Mouse (Mus musculus) embryonic facial prominence, embryonic 13.5 days (tissue): ENCODE data around the gene Cux2. TPM values are rescaled to one million over a fixed set of nuclear protein-coding genes. Genes with fewer than 3 reads are reported as not detected.

Experiments
- ATAC-seq: fragments of 200-750 bp; cut with Nextera tagmentation; 2 replicates; pipeline ENCODE4 v1.8.0; 2017; ENCODE audit warnings: low read depth; ENCODE audit not compliant: insufficient number of reproducible peaks, insufficient read depth, low FRiP score, low TSS enrichment
- H3K27ac ChIP-seq: fragments of 300-500 bp; sonication (generic); 2 replicates; pipeline ENCODE4 v1.5.1; 2015; ENCODE audit warnings: moderate library complexity, mild to moderate bottlenecking, inconsistent platforms
- H3K27me3 ChIP-seq: fragments of 300-500 bp; sonication (generic); 2 replicates; pipeline ENCODE4 v1.6.1; 2015; ENCODE audit warnings: mild to moderate bottlenecking, inconsistent platforms
- H3K36me3 ChIP-seq: fragments of 300-500 bp; sonication (generic); 2 replicates; pipeline ENCODE4 v1.6.1; 2015; ENCODE audit warnings: mild to moderate bottlenecking, inconsistent platforms
- H3K4me1 ChIP-seq: fragments of 300-500 bp; sonication (generic); 2 replicates; pipeline ENCODE4 v1.6.1; 2015; ENCODE audit warnings: inconsistent platforms
- H3K4me2 ChIP-seq: fragments of 300-500 bp; sonication (generic); 2 replicates; pipeline ENCODE4 v1.6.1; 2015; ENCODE audit warnings: moderate library complexity, mild to moderate bottlenecking, inconsistent platforms
- H3K4me3 ChIP-seq: fragments of 300-500 bp; sonication (generic); 2 replicates; pipeline ENCODE4 v1.5.1; 2015; ENCODE audit warnings: mild to moderate bottlenecking, inconsistent platforms
- H3K9ac ChIP-seq: fragments of 300-500 bp; sonication (generic); 2 replicates; pipeline ENCODE4 v1.6.1; 2015; ENCODE audit warnings: mild to moderate bottlenecking, inconsistent platforms
- H3K9me3 ChIP-seq: fragments of 300-500 bp; sonication (generic); 2 replicates; pipeline ENCODE4 v1.6.1; 2016; ENCODE audit warnings: inconsistent platforms
- WGBS: fragments of 180-500 bp; shearing (Covaris S2); methylation state at CpG from one replicate; pipeline ENCODE4 v1.1.7; 2015; ENCODE audit warnings: mixed read lengths; 5-methylcytosine and 5-hydroxymethylcytosine counted together
- polyA plus RNA-seq: library from polyadenylated mRNA; unstranded; fragments of >200 nt; fragmentation: Nextera tagmentation; extraction: Ambion mirVana; gene quantifications from 2 replicates; pipeline ENCODE4 v1.2.1, GENCODE M21; 2015

The Cux2 gene
- polyA plus RNA-seq, 1 experiment from 2014 or later = 4.0 TPM

DNA sequence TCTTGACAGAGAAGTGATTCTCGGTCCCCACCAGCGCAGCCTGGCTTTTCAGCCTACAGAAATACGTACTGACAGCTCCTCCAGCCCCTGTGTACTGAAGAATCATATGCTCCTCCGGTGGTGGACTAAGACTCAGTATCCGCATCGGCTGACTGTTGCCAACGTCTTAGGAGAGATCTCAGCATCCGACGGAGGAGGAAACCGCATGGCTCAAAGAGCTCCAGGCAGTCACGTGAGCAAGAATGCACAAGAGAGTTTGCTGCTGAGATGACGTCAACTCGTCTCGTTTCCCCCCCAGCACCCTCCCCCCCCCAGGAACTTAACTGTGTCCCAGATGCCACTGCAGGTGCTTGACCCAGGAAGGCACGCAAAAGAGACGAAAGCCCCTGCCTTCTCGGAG is 34.8 kb downstream of the Cux2 start:
- Histone ChIP-seq H3K27ac (no peak overlapping the region), H3K9me3 (no peaks in the 10 kb centered on the region), H3K4me3 (no peak overlapping the region), H3K4me1 (peaks cover 13% of the 10 kb centered on the region), H3K36me3 (no peaks in the 10 kb centered on the region), H3K9ac (no peak overlapping the region), H3K27me3 (no peaks in the 10 kb centered on the region), H3K4me2 (no peak overlapping the region)
- ATAC-seq = no peak
- 61% methylated on average over 17 of the region's 17 CpGs for WGBS

DNA sequence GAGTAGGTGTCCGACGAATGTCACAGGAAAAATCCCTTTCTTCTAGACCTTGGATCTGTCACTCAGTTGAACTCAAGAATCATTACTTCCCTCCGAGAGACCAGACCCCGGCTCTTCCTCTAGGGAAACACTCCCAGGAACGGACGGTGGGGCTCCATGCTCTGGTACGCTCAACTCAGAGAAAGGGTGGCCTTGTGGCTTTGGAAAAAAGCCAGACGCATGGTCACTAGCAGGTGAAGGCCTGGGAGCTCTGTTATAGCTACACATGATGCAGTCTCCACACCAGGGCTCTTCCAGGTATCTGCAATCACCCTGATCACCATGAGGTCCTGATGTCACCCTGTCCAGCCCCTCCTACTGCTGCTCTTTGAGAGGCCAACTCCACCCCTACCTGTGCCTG is 35.2 kb downstream of the Cux2 start:
- Histone ChIP-seq H3K27me3 (no peaks in the 10 kb centered on the region), H3K4me3 (no peak overlapping the region), H3K36me3 (no peaks in the 10 kb centered on the region), H3K4me1 (peaks cover 13% of the 10 kb centered on the region), H3K27ac (no peak overlapping the region), H3K9ac (no peak overlapping the region), H3K9me3 (no peaks in the 10 kb centered on the region), H3K4me2 (no peak overlapping the region)
- ATAC-seq = no peak
- WGBS = 90% methylated on average over 8 of the region's 8 CpGs

DNA sequence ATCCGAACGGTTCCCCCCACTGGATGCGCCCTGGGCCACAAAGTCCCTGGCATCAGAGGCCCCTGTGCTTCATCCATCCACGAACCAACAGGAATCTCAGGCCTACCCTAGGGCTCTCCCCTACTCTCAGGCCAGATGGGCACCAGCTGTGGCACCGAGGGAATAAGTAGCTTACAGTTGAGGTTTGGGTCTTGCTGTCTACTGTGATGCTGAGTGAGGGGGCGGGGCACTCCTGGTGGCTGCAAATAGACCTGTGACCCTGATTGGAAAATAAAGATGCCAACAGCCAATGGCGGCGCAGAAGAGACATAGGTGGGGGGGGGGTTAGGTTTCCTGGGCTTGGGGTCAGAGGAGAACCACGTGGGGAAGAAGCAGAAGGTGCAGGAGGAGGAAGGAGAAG is 38.6 kb downstream of the Cux2 start:
- H3K27me3 ChIP-seq = no peaks in the 10 kb centered on the region
- H3K9me3 ChIP-seq = peaks cover 6% of the 10 kb centered on the region; the same call in 1 of the 2 replicates
- H3K4me1 ChIP-seq = no peaks in the 10 kb centered on the region
- no peak overlapping the region for H3K27ac ChIP-seq
- H3K4me3 ChIP-seq = no peak overlapping the region
- ATAC-seq = no peak
- H3K4me2 ChIP-seq = no peak overlapping the region
- 25% methylated on average over 9 of the region's 9 CpGs for WGBS
- no peaks in the 10 kb centered on the region for H3K36me3 ChIP-seq
- H3K9ac ChIP-seq = no peak overlapping the region

DNA sequence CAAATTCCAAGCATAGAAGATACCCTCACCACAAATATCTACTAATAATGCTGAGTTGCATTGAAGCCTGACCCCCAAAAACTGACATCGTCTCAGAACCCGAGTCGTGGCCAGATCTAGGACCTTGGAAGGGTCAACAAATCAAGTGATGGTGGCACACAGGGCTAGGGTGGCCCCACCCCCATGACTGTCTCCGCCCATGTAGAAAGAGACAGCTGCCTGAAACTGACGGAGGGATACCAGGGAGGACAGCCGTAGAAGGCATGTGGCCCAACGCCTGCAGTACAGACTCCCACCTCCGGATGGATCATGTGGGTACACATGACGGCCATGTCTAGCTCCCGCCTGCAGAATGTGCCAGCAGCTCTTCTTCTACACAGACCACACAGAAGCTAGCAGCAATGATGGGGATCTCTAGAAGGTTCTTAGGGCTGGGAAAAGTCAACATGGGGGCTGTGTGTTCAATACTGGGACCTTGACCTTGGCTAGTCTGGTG is 41.9 kb downstream of the Cux2 start:
- H3K9ac ChIP-seq = no peak overlapping the region
- H3K4me1 ChIP-seq = no peaks in the 10 kb centered on the region
- no peak overlapping the region for H3K4me2 ChIP-seq
- H3K27ac ChIP-seq = no peak overlapping the region
- H3K27me3 ChIP-seq = no peaks in the 10 kb centered on the region
- no peak overlapping the region for H3K4me3 ChIP-seq
- WGBS = 87% methylated on average over 10 of the region's 10 CpGs
- peaks cover 8% of the 10 kb centered on the region; the same call in 1 of the 2 replicates for H3K9me3 ChIP-seq
- ATAC-seq = no peak
- no peaks in the 10 kb centered on the region for H3K36me3 ChIP-seq

DNA sequence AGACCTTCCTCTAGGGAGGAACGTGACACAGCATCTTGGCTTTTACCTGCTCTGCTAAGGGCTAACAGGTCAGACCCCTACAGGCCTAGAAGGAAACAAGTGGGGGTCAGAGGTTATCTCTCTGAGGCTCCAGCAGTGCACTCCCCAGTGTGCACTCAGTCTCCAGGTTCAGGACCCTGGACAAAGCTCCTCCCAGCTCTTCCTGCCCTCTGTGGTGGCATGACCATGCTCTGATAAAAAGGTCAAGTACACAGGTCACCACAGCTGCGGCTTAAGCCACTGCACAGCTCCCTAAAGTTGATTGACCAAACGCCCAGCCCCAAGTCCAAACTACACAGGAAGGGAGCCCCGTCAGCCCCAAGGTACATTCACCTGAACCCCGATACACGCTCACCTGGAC is 46.4 kb downstream of the Cux2 start:
- H3K36me3 ChIP-seq = no peaks in the 10 kb centered on the region
- no peak for ATAC-seq
- no peak overlapping the region for H3K4me3 ChIP-seq
- no peaks in the 10 kb centered on the region for H3K27me3 ChIP-seq
- no peak overlapping the region for H3K4me2 ChIP-seq
- H3K9ac ChIP-seq = no peak overlapping the region
- H3K27ac ChIP-seq = no peak overlapping the region
- H3K9me3 ChIP-seq = peaks cover 8% of the 10 kb centered on the region; the same call in 1 of the 2 replicates
- H3K4me1 ChIP-seq = peaks cover 3% of the 10 kb centered on the region; the same call in 1 of the 2 replicates
- 55% methylated on average over 6 of the region's 6 CpGs for WGBS

DNA sequence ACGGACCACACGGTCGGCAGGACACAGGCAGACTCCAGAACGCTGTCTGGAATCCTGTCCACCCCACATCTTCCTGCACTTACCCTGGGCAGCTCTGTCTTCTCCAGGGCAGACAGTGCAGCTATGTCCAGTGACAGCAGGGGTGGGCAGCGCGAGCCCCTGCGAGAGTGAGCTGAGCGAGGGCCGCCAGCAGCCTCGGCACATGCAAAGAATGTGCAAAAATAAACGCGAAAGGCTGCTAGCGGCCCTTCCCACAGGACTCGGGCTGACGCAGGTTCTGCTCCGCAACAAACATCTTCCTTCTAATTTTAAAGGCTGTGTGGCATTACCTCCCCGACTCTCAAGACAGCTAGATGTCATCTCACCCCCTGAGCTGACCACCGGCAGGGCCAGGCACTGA is 47.8 kb downstream of the Cux2 start:
- peaks cover 3% of the 10 kb centered on the region; the same call in 1 of the 2 replicates for H3K4me1 ChIP-seq
- no peak overlapping the region for H3K4me2 ChIP-seq
- H3K27me3 ChIP-seq = no peaks in the 10 kb centered on the region
- ATAC-seq = no peak
- H3K36me3 ChIP-seq = no peaks in the 10 kb centered on the region
- WGBS = 75% methylated on average over 18 of the region's 18 CpGs
- no peak overlapping the region for H3K27ac ChIP-seq
- H3K4me3 ChIP-seq = no peak overlapping the region
- H3K9me3 ChIP-seq = peaks cover 8% of the 10 kb centered on the region; the same call in 1 of the 2 replicates
- no peak overlapping the region for H3K9ac ChIP-seq

DNA sequence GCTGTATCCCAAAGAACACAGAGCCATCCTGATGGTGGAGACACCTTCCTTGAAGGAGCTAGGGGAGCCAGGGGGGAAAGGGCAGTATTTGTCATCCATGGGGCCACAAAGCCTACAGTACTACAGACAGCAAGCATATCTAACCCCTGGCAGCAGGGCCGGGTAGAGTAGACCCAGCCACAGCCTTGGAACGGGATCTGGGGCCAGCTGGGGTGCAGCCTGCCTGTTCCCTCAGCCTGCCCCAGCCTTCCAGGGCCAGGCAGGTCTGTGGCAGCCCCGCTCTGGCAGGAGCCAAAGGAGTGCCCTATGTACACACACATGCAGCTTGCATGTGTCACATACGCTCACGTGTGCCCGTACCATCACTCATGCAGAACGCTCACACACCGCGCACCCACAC is 48.6 kb downstream of the Cux2 start:
- Histone ChIP-seq H3K36me3 (no peaks in the 10 kb centered on the region), H3K9ac (no peak overlapping the region), H3K27me3 (no peaks in the 10 kb centered on the region), H3K27ac (no peak overlapping the region), H3K4me2 (no peak overlapping the region), H3K4me3 (no peak overlapping the region), H3K9me3 (peaks cover 2% of the 10 kb centered on the region; the same call in 1 of the 2 replicates), H3K4me1 (peaks cover 3% of the 10 kb centered on the region; the same call in 1 of the 2 replicates)
- ATAC-seq = no peak
- 88% methylated on average over 9 of the region's 9 CpGs for WGBS

DNA sequence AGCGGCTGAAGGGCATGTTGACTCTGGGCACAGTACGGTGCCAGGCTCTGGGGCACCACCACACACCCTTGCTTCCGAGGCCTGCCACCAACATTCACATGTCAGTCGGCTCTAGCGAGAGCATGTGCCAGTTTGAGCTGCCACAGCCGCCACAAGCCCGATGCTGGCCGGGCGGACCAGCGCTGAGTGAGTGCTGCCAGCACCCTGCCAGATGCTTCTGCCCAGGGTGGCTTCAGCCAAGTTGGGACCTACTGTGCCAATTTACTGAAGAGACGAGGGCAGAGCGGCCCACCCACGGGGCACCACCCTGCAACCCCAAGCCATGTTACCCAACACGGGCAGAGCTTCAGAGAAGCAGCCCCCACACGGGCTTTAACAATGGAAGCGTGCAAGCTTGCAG is 49.5 kb downstream of the Cux2 start:
- no peak overlapping the region for H3K4me2 ChIP-seq
- H3K36me3 ChIP-seq = no peaks in the 10 kb centered on the region
- H3K4me3 ChIP-seq = no peak overlapping the region
- H3K9me3 ChIP-seq = no peaks in the 10 kb centered on the region
- no peak overlapping the region for H3K9ac ChIP-seq
- 85% methylated on average over 16 of the region's 16 CpGs for WGBS
- no peak for ATAC-seq
- H3K4me1 ChIP-seq = peaks cover 6% of the 10 kb centered on the region; the same call in 1 of the 2 replicates
- H3K27ac ChIP-seq = no peak overlapping the region
- H3K27me3 ChIP-seq = no peaks in the 10 kb centered on the region

DNA sequence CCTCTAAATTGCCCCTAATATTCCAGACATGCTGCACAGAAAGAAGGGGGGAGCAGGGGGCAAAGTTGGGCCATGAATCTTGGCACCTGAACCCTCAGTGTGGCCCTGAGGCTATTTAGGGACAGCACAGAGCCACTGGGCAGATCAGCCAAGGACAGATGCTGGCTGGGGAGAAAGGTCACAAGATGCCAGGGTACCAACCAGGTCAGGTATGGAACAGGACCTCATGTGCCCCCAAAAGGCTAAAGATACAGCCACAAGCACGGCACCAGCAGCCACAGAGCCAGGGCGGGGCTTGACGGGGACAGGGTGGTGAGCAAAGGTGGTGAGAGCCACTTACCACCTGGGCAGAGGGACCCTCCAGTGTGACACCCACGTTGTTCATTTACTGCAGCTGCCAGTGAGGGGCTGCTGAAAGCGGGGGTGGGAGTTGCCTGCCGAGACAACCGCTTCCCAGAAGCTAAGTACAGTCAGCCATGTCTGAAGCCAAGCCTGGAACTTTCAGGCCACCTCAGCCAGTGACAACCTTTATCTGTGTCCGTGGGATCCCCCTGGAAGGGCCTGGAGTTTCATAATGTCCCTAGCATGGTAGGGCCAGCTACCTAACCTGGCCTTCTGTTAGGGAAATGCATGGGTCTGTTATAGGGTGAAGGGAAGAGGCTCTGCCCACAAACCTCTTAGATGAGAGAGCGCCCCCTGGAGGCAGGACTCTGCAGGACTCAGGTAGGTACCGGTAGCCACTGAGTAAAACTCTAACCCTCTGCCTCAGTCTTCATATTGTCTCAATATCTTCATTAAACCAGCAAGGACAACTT is 50.7 kb downstream of the Cux2 start:
- Histone ChIP-seq H3K36me3 (no peaks in the 10 kb centered on the region), H3K27ac (no peak overlapping the region), H3K4me3 (no peak overlapping the region), H3K27me3 (no peaks in the 10 kb centered on the region), H3K4me1 (peaks cover 15% of the 10 kb centered on the region; the same call in 1 of the 2 replicates), H3K9ac (no peak overlapping the region), H3K4me2 (no peak overlapping the region), H3K9me3 (no peaks in the 10 kb centered on the region)
- no peak for ATAC-seq
- WGBS = 54% methylated on average over 10 of the region's 10 CpGs

DNA sequence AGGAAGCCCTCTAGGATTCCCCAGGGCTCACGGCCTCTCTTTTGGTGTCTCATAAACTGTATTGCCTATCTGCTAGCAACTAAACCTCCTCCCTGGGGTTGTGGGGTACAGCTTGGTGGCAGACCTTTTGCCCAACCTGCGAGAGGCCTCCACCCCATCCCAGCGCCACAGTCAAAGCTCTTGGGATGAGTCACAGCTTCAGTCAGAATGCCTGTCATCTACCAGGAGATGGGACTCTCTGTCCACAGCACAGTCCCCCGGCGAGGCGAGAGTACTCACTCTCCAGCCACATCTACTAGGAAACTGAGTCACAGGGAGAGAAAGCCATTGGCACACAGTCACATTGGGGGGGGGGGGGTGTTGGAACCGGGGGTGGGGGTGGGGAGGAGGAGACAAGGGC is 51.6 kb downstream of the Cux2 start:
- H3K4me3 ChIP-seq = no peak overlapping the region
- H3K36me3 ChIP-seq = no peaks in the 10 kb centered on the region
- H3K4me1 ChIP-seq = peaks cover 15% of the 10 kb centered on the region; the same call in 1 of the 2 replicates
- no peaks in the 10 kb centered on the region for H3K9me3 ChIP-seq
- H3K4me2 ChIP-seq = no peak overlapping the region
- H3K9ac ChIP-seq = no peak overlapping the region
- no peak for ATAC-seq
- 78% methylated on average over 7 of the region's 7 CpGs for WGBS
- no peaks in the 10 kb centered on the region for H3K27me3 ChIP-seq
- H3K27ac ChIP-seq = no peak overlapping the region

DNA sequence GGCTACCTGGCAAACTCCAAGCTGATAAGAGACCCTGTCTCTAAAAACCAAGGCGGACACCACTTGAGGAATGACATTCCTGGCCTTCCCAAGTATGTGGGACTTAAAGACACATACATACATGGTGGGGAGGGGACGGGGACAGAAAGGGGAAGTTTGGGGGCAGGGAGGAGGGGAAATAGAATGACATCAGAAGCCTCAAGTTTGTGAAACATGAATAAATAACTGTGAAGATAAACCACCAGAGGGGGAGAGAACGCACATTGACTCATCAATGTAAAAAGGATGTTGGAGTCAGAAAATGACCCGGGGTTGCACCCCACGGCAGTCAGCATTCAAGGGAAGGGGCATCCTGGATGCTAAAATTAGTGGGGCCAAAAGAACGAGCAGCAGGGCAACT is 53.2 kb downstream of the Cux2 start:
- H3K27ac ChIP-seq = no peak overlapping the region
- H3K4me1 ChIP-seq = peaks cover 18% of the 10 kb centered on the region; the same call in 1 of the 2 replicates
- H3K4me2 ChIP-seq = no peak overlapping the region
- WGBS = 72% methylated on average over 6 of the region's 6 CpGs
- H3K4me3 ChIP-seq = no peak overlapping the region
- no peak for ATAC-seq
- H3K27me3 ChIP-seq = no peaks in the 10 kb centered on the region
- no peaks in the 10 kb centered on the region for H3K9me3 ChIP-seq
- H3K36me3 ChIP-seq = no peaks in the 10 kb centered on the region
- no peak overlapping the region for H3K9ac ChIP-seq

DNA sequence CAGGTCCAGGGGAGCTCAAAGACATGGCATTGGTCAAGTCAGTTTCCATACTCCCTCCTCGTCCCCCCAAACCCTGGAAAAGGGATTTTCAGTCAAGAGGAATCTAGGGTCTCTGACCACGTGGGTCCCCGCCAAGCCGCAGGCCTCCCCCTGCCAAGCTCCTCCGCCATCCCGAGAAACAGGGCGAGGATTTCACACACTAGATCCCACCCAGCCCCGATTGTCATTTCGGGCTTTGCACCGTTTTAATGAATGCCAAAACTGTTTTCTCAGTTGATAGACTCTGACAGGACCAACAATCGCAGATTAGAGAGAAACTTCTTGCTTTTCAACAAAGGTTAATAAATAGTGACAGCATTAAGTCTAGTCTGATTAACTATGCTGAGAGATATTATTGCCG is 55.1 kb downstream of the Cux2 start:
- H3K4me2 ChIP-seq = no peak overlapping the region
- no peak overlapping the region for H3K4me3 ChIP-seq
- no peaks in the 10 kb centered on the region for H3K9me3 ChIP-seq
- H3K27ac ChIP-seq = no peak overlapping the region
- 61% methylated on average over 12 of the region's 12 CpGs for WGBS
- no peaks in the 10 kb centered on the region for H3K36me3 ChIP-seq
- H3K27me3 ChIP-seq = no peaks in the 10 kb centered on the region
- no peak for ATAC-seq
- no peak overlapping the region for H3K9ac ChIP-seq
- peaks cover 20% of the 10 kb centered on the region; the same call in 1 of the 2 replicates for H3K4me1 ChIP-seq
